Mouse (Mus musculus) spleen, adult 2 months (tissue): ENCODE data around the gene Tcp10c.
"Not testable (repeated sequence)": the region's sequence is repeated elsewhere in the genome, so short reads cannot be mapped to it uniquely, and the experiment has no call there.

ENCODE experiments used
- CTCF ChIP-seq: fragments of 200-500 bp; IDR thresholded peaks from 2 replicates; pipeline ENCODE4 v1.5.1; 2011; ENCODE audit warnings: mild to moderate bottlenecking, inconsistent platforms; ENCODE audit not compliant: insufficient read depth, insufficient read length, insufficient replicate concordance; ENCODE audit errors: extremely low read depth
- POLR2A ChIP-seq: fragments of 200-500 bp; IDR thresholded peaks from 2 replicates; pipeline ENCODE4 v1.6.1; 2011; ENCODE audit warnings: low read depth, low read length, inconsistent platforms

DNA sequence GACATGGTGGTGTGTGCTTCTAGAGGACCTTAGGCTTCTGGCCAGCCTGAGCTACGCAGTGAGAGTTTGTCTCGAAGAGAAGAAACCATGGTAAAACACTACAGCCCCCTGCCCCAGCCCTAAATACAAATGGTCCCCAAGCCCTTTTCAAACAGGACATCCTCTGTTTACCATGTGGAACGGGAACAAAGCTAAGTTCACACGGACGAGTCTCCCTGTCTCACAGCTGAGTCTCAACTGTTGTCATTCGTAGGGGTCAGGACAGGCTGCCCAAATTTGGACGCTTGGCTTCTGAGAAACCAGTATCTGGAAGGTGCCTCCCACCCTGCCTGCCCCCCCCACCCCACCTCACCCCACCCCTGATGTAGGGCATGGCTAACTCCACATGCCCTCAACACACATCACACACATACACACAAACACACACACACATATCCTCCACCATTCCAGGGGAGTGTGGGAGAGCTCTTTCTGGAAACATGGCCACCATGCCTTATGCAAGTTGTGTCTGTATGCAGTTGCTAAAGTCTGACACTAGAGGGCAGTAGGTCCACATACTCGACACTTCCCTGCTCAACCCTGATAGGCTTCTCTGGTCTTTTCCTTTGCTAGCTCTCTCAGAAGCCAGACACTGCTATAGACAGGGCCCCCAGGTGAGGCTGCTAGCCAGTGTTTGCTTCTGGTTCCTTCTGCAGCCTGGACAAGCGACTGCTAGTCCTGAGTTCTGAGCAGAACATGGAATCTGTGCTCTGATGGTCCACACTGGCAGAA is 17.2 kb upstream of the Tcp10c start:
- not testable (repeated sequence) for TF ChIP-seq CTCF, POLR2A
